Mouse (Mus musculus) naive thymus-derived CD4-positive, alpha-beta T cell, adult 2 months (primary cell): Measurements from ENCODE around the gene Them7.

Source experiments
- DNase-seq: peaks from one replicate; pipeline ENCODE4 v3.0.0-alpha.2; 2011; ENCODE audit warnings: low read depth

Them7 gene

DNA sequence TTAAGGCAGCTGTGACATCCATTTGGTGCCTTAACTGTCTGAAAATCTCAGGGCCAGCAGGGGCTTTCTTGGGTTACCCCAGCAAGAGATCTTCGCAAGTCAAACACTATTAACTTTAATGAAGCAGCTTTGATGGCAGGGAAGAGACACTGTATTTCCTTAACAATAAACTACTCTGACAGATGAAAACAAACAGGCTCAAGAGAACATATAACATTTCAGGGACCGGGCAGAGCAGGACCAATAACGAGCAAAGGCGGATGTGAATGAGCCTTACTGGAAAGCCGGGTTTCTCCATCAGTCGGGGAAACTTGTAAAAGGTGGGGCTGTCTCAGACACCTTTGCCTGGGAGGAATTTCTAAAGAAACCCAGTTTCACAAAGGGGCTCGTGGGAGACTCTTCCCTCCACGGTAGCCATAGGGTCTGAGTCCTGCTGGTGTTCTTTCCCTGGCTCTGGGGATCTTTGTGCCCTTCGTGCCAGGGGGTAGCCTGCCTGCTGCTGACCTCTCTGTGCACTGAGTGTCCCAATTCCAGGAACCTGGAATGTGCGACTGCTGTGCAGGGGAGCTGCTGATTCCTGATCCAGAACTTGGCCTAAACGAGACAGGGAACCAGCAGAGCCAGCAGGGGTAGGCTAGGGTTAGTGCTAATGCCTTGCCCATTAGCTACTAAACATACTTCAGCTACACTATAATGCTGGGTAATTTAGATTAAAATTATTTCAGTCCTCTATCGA lies 11.4 kb downstream of the Them7 start:
- no peak for DNase-seq

DNA sequence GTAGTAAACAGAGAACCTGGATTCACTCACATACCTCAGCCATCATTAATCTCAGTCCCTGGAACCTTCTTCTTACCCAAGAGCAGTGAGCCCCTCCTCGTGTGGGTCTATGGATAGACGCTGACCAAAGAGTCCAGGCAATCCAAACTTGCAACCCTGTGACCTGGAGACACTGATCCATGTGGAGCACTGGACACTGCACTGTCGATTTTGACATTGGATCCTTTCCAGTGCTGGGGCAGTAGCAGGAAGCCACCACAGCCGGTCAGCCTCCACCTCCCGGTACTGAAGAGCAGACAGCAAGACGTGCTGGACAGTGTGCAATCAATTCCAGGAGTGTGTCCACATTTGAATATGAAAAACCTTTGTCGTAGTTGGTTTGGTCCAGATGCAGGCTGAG lies 13.3 kb downstream of the Them7 start:
- DNase-seq = no peak

- no peak for DNase-seq
These were observed 13.7 kb downstream of the Them7 start for GRCm38 (mm10) chr2:105237841-105238240.

DNA sequence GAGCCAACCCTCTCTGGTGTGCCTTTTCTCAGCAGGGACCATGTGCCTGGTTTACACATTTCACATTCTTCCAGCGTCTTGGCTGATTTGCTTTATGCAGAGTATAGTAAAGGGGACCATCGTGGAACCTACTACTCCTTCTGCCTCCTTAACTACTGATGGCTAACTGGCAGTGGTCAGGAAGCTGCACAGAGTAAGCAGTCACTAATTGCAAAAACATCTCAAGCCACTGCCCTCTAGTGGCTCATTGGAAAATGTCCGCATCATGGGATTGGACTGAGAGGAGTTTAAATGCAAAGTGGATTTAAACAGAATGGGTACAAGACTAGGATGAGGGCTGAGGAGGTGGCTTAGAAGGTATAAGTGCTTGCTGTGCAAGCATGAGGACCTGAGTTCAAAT lies 14.7 kb downstream of the Them7 start:
- peak; percentile 2 for DNase-seq

- no peak for DNase-seq
These were observed 16.5 kb downstream of the Them7 start for GRCm38 (mm10) chr2:105240631-105241030.

GRCm38 (mm10) chr2:105242940-105243339 lies 18.8 kb downstream of the Them7 start:
- DNase-seq = no peak

- DNase-seq = no peak
These were observed 20.6 kb downstream of the Them7 start for GRCm38 (mm10) chr2:105244733-105245132.

- no peak for DNase-seq
These were observed 27.9 kb downstream of the Them7 start for GRCm38 (mm10) chr2:105251978-105252377.

- peak; percentile 3 for DNase-seq
These were observed 28.7 kb downstream of the Them7 start for GRCm38 (mm10) chr2:105252824-105253223.

- DNase-seq = no peak
These were observed 31.3 kb downstream of the Them7 start for GRCm38 (mm10) chr2:105255457-105255856.

GRCm38 (mm10) chr2:105256427-105257071 lies 32.4 kb downstream of the Them7 start:
- DNase-seq = no peak

GRCm38 (mm10) chr2:105257376-105257775 lies 33.3 kb downstream of the Them7 start:
- no peak for DNase-seq

DNA sequence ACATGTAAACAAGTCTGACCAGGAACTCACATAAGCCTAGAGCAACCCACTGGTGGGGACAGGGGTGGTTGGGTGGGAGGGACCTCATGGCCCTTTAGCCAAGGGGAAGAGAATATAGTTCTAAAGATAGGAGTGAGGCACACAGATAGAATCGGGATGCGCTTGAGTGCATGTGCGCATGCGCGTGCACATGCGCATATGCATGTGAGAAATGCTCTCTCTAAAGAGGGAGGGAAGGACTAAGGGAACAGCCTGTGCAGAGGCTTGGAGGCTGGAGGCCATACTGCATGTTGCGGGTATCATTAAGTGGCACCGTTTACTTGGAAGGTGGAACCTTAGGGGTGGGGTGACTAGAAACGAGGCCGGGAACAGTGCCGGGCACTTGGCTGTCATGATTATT lies 37.2 kb downstream of the Them7 start:
- DNase-seq = no peak

DNA sequence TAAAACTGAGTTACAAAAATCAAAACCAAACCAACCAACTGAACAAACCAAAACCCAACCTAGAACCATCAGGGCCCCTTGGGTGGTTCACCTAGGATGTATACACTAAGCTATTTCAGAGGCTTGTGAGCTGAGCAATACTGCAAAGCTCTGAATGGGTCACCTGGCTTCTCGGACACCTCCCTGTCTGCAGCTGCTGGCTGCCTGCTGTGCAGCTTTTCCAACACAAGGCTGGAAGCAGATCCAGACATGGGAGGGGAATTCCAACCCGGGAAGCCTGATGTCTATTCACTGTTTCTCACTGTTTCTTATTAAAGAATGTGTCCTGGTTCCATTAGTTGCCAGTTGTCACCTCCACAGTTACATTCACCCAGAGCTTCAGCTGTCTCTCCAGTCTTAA lies 39.1 kb downstream of the Them7 start:
- DNase-seq = no peak

GRCm38 (mm10) chr2:105282407-105283077 lies 58.4 kb downstream of the Them7 start:
- DNase-seq = no peak

- DNase-seq = no peak
These were observed 59.7 kb downstream of the Them7 start for GRCm38 (mm10) chr2:105283811-105284210.

- no peak for DNase-seq
These were observed 60.7 kb downstream of the Them7 start for GRCm38 (mm10) chr2:105284855-105285254.

DNA sequence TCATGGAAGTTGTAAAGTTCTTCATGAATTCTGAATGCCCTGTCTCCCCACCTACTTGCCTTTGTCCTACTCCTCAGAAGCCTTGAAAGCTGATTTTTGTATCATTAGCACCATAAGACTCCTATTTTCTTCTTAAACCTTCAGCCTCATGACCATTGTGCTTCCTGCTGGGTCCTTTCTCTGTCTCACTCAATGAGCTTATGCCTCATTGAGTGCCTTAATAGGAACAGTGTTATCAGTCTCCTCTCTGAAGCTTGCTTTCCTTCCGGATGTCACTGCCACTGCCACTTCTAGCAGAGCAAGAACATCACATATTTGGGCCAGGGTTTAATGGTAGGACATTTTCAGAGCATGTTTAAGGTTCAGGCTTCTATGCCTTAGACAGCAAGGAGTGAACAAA lies 71.7 kb downstream of the Them7 start:
- no peak for DNase-seq

- DNase-seq = no peak
These were observed 74.8 kb downstream of the Them7 start for GRCm38 (mm10) chr2:105298888-105299287.

GRCm38 (mm10) chr2:105301082-105301481 lies 77.0 kb downstream of the Them7 start:
- DNase-seq = no peak

GRCm38 (mm10) chr2:105301531-105301930 lies 77.4 kb downstream of the Them7 start:
- DNase-seq = no peak

GRCm38 (mm10) chr2:105303962-105304514 lies 79.9 kb downstream of the Them7 start:
- no peak for DNase-seq

DNA sequence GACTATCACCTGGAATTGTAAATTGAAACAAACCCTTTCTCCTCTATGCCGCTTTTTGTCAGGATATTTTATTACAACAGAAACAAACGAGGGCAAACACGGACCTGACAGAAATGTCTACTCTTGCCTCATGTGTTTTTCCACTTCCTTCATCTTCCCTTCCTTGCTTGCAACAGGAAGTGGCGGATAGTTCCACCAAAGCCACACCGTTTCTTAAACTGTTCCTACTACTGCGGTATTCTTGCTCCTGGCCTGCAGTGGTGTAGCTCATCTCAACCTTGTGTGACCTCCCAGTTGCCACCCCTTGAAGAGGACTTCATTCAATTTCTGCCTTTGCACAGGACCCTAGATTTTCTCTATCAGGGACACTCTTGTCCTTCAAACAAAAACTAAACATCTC lies 81.8 kb downstream of the Them7 start:
- no peak for DNase-seq
